Mouse (Mus musculus) hindbrain, postnatal 0 days (tissue): ENCODE results near the gene Gm42742. TPM values are rescaled to one million over a fixed set of nuclear protein-coding genes. Genes with fewer than 3 reads are reported as not detected.

ENCODE experiments used
- ATAC-seq: fragments of 200-750 bp; cut with Nextera tagmentation; 2 replicates; pipeline ENCODE4 v1.8.0; 2017; ENCODE audit warnings: mild to moderate bottlenecking, moderate TSS enrichment, moderate library complexity
- DNase-seq: peaks from one replicate; pipeline ENCODE4 v3.0.0-alpha.2; 2015; ENCODE audit warnings: low spot score
- H3K27ac ChIP-seq: fragments of 300-500 bp; sonication (generic); 2 replicates; pipeline ENCODE4 v1.5.1; 2014; ENCODE audit warnings: mild to moderate bottlenecking
- H3K27me3 ChIP-seq: fragments of 300-500 bp; sonication (generic); 2 replicates; pipeline ENCODE4 v1.6.1; 2014; ENCODE audit warnings: low read length, mixed read lengths; ENCODE audit not compliant: insufficient read depth
- H3K36me3 ChIP-seq: fragments of 300-500 bp; sonication (generic); 2 replicates; pipeline ENCODE4 v1.6.1; 2014; ENCODE audit warnings: low read length, mixed read lengths; ENCODE audit not compliant: insufficient read depth
- H3K4me1 ChIP-seq: fragments of 300-500 bp; sonication (generic); 2 replicates; pipeline ENCODE4 v1.6.1; 2014; ENCODE audit warnings: antibody characterized with exemption, low read length, mixed read lengths; ENCODE audit not compliant: insufficient read depth
- H3K4me2 ChIP-seq: fragments of 300-500 bp; sonication (generic); 2 replicates; pipeline ENCODE4 v1.6.1; 2014; ENCODE audit warnings: low read depth, mild to moderate bottlenecking, low read length, moderate library complexity, mixed read lengths
- H3K4me3 ChIP-seq: fragments of 300-500 bp; sonication (generic); 2 replicates; pipeline ENCODE4 v1.5.1; 2014; ENCODE audit warnings: low read length
- H3K9ac ChIP-seq: fragments of 300-500 bp; sonication (generic); replicated peaks from 2 replicates; pipeline ENCODE4 v1.6.1; 2014; ENCODE audit warnings: mild to moderate bottlenecking, low read length, moderate library complexity, mixed read lengths
- H3K9me3 ChIP-seq: fragments of 300-500 bp; sonication (generic); 2 replicates; pipeline ENCODE4 v1.6.1; 2016; ENCODE audit warnings: low read length, mixed read lengths
- CTCF ChIP-seq: IDR thresholded peaks from 2 replicates; pipeline ENCODE4 v1.5.1; 2016; ENCODE audit warnings: antibody characterized with exemption, control low read depth, low read depth
- WGBS: fragments of 180-500 bp; shearing (Covaris S2); extraction: QIAGEN DNeasy Blood & Tissue Kit; methylation state at CpG from one replicate; pipeline ENCODE4 v1.1.7; 2014; 5-methylcytosine and 5-hydroxymethylcytosine counted together
- polyA plus RNA-seq: library from polyadenylated mRNA; unstranded; fragments of >200 nt; fragmentation: Nextera tagmentation; extraction: Ambion mirVana; gene quantifications from 2 replicates; pipeline ENCODE4 v1.2.1, GENCODE M21; 2015
- total RNA-seq: library from RNA; depleted of rRNA; stranded (reverse); fragments of >200 nt; gene quantifications from 2 replicates; pipeline ENCODE4 v1.2.3, GENCODE M21; 2014

Gene Gm42742
- total and polyA plus RNA-seq, 2 experiments from 2014 or later = 40.2 to 60.2 TPM

GRCm38 (mm10) chr7:127030172-127030571, 9.3 kb upstream of the Gm42742 start:
- Histone ChIP-seq H3K4me1 (peaks cover 8% of the 10 kb centered on the region; the same call in 1 of the 2 replicates), H3K9me3 (no peaks in the 10 kb centered on the region), H3K27ac (no peak overlapping the region), H3K9ac (no peak overlapping the region), H3K27me3 (no peaks in the 10 kb centered on the region), H3K4me3 (no peak overlapping the region), H3K36me3 (no peaks in the 10 kb centered on the region), H3K4me2 (no peak overlapping the region)
- WGBS = 97% methylated on average over 1 of the region's 1 CpGs
- TF ChIP-seq CTCF = no peak
- DNase-seq (no peak), ATAC-seq (no peak)

- Histone ChIP-seq H3K27ac (peak overlapping the region; percentile 99), H3K4me3 (peak overlapping the region; percentile 88), H3K9me3 (no peaks in the 10 kb centered on the region), H3K36me3 (0 out of 2 replicates have a peak, but pooled peaks cover 8% of the 10 kb centered on the region), H3K4me2 (peak overlapping the region; percentile 87), H3K9ac (peak overlapping the region; percentile 99), H3K4me1 (peaks cover 28% of the 10 kb centered on the region), H3K27me3 (no peaks in the 10 kb centered on the region)
- no peak for TF ChIP-seq CTCF
- ATAC-seq (no peak), DNase-seq (peak; percentile 23)
- WGBS = 57% methylated on average over 8 of the region's 8 CpGs
Observed at GRCm38 (mm10) chr7:127027885-127028284, 7.0 kb upstream of the Gm42742 start.

GRCm38 (mm10) chr7:127026984-127027726, 6.3 kb upstream of the Gm42742 start, which contains the start of gene Maz:
Maz (minus strand) TSS chr7:127027037.
- no peaks in the 10 kb centered on the region for H3K27me3 ChIP-seq
- peak within 1 kb of the TSS; percentile 99 for H3K27ac ChIP-seq
- H3K4me1 ChIP-seq = peaks cover 28% of the 10 kb centered on the region
- TF ChIP-seq CTCF = 0 out of 2 replicates have a peak, but pooled peaks have one; percentile 8
- H3K4me3 ChIP-seq = peak within 1 kb of the TSS; percentile 88
- peak within 1 kb of the TSS; percentile 87 for H3K4me2 ChIP-seq
- H3K9ac ChIP-seq = peak within 1 kb of the TSS; percentile 99
- DNase-seq (peak; percentile 100), ATAC-seq (peak; percentile 96)
- under 1% methylated on average over 48 of the region's 63 CpGs for WGBS
- peaks cover 16% of the 10 kb centered on the region; the same call in 1 of the 2 replicates for H3K36me3 ChIP-seq
- H3K9me3 ChIP-seq = no peaks in the 10 kb centered on the region

- Histone ChIP-seq H3K27me3 (no peaks in the 10 kb centered on the region), H3K9ac (peak overlapping the region; percentile 99), H3K4me3 (peak overlapping the region; percentile 88), H3K36me3 (peaks cover 19% of the 10 kb centered on the region; the same call in 1 of the 2 replicates), H3K4me1 (peaks cover 30% of the 10 kb centered on the region), H3K9me3 (no peaks in the 10 kb centered on the region), H3K4me2 (peak overlapping the region; percentile 87), H3K27ac (peak overlapping the region; percentile 99)
- DNase-seq (no peak), ATAC-seq (no peak; the same call in 1 of the 2 replicates)
- no peak for TF ChIP-seq CTCF
- no CpG with 5 or more reads among the region's 48 CpGs for WGBS
Observed at GRCm38 (mm10) chr7:127026616-127026983, 5.7 kb upstream of the Gm42742 start.

- Histone ChIP-seq H3K4me3 (peak overlapping the region; percentile 88), H3K9me3 (no peaks in the 10 kb centered on the region), H3K27ac (peak overlapping the region; percentile 99), H3K27me3 (no peaks in the 10 kb centered on the region), H3K9ac (peak overlapping the region; percentile 99), H3K4me2 (peak overlapping the region; percentile 87), H3K4me1 (peaks cover 30% of the 10 kb centered on the region), H3K36me3 (peaks cover 19% of the 10 kb centered on the region; the same call in 1 of the 2 replicates)
- ATAC-seq (peak; percentile 5; the same call in 1 of the 2 replicates), DNase-seq (peak; percentile 72)
- peak; percentile 17; the same call in 1 of the 2 replicates for TF ChIP-seq CTCF
- WGBS = 3% methylated on average over 13 of the region's 48 CpGs
Observed at GRCm38 (mm10) chr7:127026161-127026600, 5.3 kb upstream of the Gm42742 start.

- peaks cover 19% of the 10 kb centered on the region; the same call in 1 of the 2 replicates for H3K36me3 ChIP-seq
- no peaks in the 10 kb centered on the region for H3K27me3 ChIP-seq
- peak overlapping the region; percentile 87 for H3K4me2 ChIP-seq
- H3K9ac ChIP-seq = peak overlapping the region; percentile 99
- ATAC-seq = no peak
- peak overlapping the region; percentile 99 for H3K27ac ChIP-seq
- no peak for TF ChIP-seq CTCF
- peak; percentile 55 for DNase-seq
- no peaks in the 10 kb centered on the region for H3K9me3 ChIP-seq
- H3K4me1 ChIP-seq = peaks cover 30% of the 10 kb centered on the region
- peak overlapping the region; percentile 88 for H3K4me3 ChIP-seq
- under 1% methylated on average over 58 of the region's 65 CpGs for WGBS
Observed at GRCm38 (mm10) chr7:127025556-127026160, 4.8 kb upstream of the Gm42742 start.
